Mouse (Mus musculus) testis, adult 2 months (tissue): ENCODE results near the gene Cep78.

ENCODE experiments used
- CTCF ChIP-seq: fragments of 200-500 bp; IDR thresholded peaks from 2 replicates; pipeline ENCODE4 v1.5.1; 2012; ENCODE audit warnings: low read depth, mild to moderate bottlenecking, inconsistent platforms, low read length, moderate library complexity; ENCODE audit not compliant: control insufficient read depth, insufficient read depth, insufficient replicate concordance
- POLR2A ChIP-seq: fragments of 200-500 bp; IDR thresholded peaks from 2 replicates; pipeline ENCODE4 v1.6.1; 2012; ENCODE audit warnings: low read depth, mild to moderate bottlenecking, inconsistent platforms, low read length, moderate library complexity; ENCODE audit not compliant: control insufficient read depth

- no peak for TF ChIP-seq CTCF
- TF ChIP-seq POLR2A: no peak
These were observed 42.2 kb downstream of the Cep78 start for GRCm38 (mm10) chr19:15942421-15943116.
